Mouse (Mus musculus): ENCODE data around the gene Espn. TPM values are rescaled to one million over a fixed set of nuclear protein-coding genes. Genes with fewer than 3 reads are reported as not detected.

Gene Espn
- polyA plus RNA-seq, 1 experiment = 0.48 TPM

GRCm38 (mm10) chr4:152161601-152162000, 9.4 kb upstream of the Espn start:
- DNase-seq (ENCODE audit: low read depth) = no peak
- no peak for TF ChIP-seq POLR2A (IDR thresholded peaks at IDR 0.05; ENCODE audit: borderline replicate concordance, extremely low read depth, insufficient read depth, insufficient read length, poor library complexity, severe bottlenecking)
- TF ChIP-seq CTCF (IDR thresholded peaks at IDR 0.05; ENCODE audit: borderline replicate concordance, extremely low read depth, insufficient read depth, insufficient read length) = no peak

- no peak for TF ChIP-seq POLR2A (IDR thresholded peaks at IDR 0.05; ENCODE audit: borderline replicate concordance, extremely low read depth, insufficient read depth, insufficient read length, poor library complexity, severe bottlenecking)
- no peak for TF ChIP-seq CTCF (IDR thresholded peaks at IDR 0.05; ENCODE audit: borderline replicate concordance, extremely low read depth, insufficient read depth, insufficient read length)
- DNase-seq (ENCODE audit: low read depth) = no peak
These were observed 8.6 kb upstream of the Espn start for GRCm38 (mm10) chr4:152160748-152161147.

- no peak for DNase-seq (ENCODE audit: low read depth)
- TF ChIP-seq CTCF (IDR thresholded peaks at IDR 0.05; ENCODE audit: borderline replicate concordance, extremely low read depth, insufficient read depth, insufficient read length) (no peak), POLR2A (IDR thresholded peaks at IDR 0.05; ENCODE audit: borderline replicate concordance, extremely low read depth, insufficient read depth, insufficient read length, poor library complexity, severe bottlenecking) (no peak)
These were observed 7.1 kb upstream of the Espn start for GRCm38 (mm10) chr4:152159285-152159678.

GRCm38 (mm10) chr4:152158585-152159284, 6.6 kb upstream of the Espn start, which contains the start of gene Hes2:
Hes2 (plus strand) TSS chr4:152158867.
- DNase-seq (ENCODE audit: low read depth) = no peak
- no peak for TF ChIP-seq CTCF (IDR thresholded peaks at IDR 0.05; ENCODE audit: borderline replicate concordance, extremely low read depth, insufficient read depth, insufficient read length)
- no peak for TF ChIP-seq POLR2A (IDR thresholded peaks at IDR 0.05; ENCODE audit: borderline replicate concordance, extremely low read depth, insufficient read depth, insufficient read length, poor library complexity, severe bottlenecking)

- peak; percentile 50 for DNase-seq (ENCODE audit: low read depth)
- TF ChIP-seq POLR2A (IDR thresholded peaks at IDR 0.05; ENCODE audit: borderline replicate concordance, extremely low read depth, insufficient read depth, insufficient read length, poor library complexity, severe bottlenecking) (no peak), CTCF (IDR thresholded peaks at IDR 0.05; ENCODE audit: borderline replicate concordance, extremely low read depth, insufficient read depth, insufficient read length) (peak; percentile 74)
These were observed 5.8 kb upstream of the Espn start for GRCm38 (mm10) chr4:152157779-152158584.

- TF ChIP-seq POLR2A (IDR thresholded peaks at IDR 0.05; ENCODE audit: borderline replicate concordance, extremely low read depth, insufficient read depth, insufficient read length, poor library complexity, severe bottlenecking) = no peak
- TF ChIP-seq CTCF (IDR thresholded peaks at IDR 0.05; ENCODE audit: borderline replicate concordance, extremely low read depth, insufficient read depth, insufficient read length) = no peak
These were observed 2.8 kb upstream of the Espn start for GRCm38 (mm10) chr4:152155019-152155418.

GRCm38 (mm10) chr4:152153771-152154177, 1.6 kb upstream of the Espn start:
- TF ChIP-seq POLR2A (IDR thresholded peaks at IDR 0.05; ENCODE audit: borderline replicate concordance, extremely low read depth, insufficient read depth, insufficient read length, poor library complexity, severe bottlenecking) (no peak), CTCF (IDR thresholded peaks at IDR 0.05; ENCODE audit: borderline replicate concordance, extremely low read depth, insufficient read depth, insufficient read length) (peak; percentile 92)
- peak; percentile 72 for DNase-seq (ENCODE audit: low read depth)

More at GRCm38 (mm10) chr4:152155019-152155418, 2.8 kb upstream of the Espn start:
- no peak for DNase-seq (ENCODE audit: low read depth)

- no peak for DNase-seq (ENCODE audit: low read depth)
- no peak for TF ChIP-seq POLR2A (IDR thresholded peaks at IDR 0.05; ENCODE audit: borderline replicate concordance, extremely low read depth, insufficient read depth, insufficient read length, poor library complexity, severe bottlenecking)
- no peak for TF ChIP-seq CTCF (IDR thresholded peaks at IDR 0.05; ENCODE audit: borderline replicate concordance, extremely low read depth, insufficient read depth, insufficient read length)
These were observed 663 bp downstream of the Espn start for GRCm38 (mm10) chr4:152151451-152151965.

GRCm38 (mm10) chr4:152150546-152150945, 1.6 kb downstream of the Espn start:
- DNase-seq (ENCODE audit: low read depth) = no peak
- TF ChIP-seq CTCF (IDR thresholded peaks at IDR 0.05; ENCODE audit: borderline replicate concordance, extremely low read depth, insufficient read depth, insufficient read length) (no peak), POLR2A (IDR thresholded peaks at IDR 0.05; ENCODE audit: borderline replicate concordance, extremely low read depth, insufficient read depth, insufficient read length, poor library complexity, severe bottlenecking) (no peak)

- DNase-seq (ENCODE audit: low read depth) = no peak
- TF ChIP-seq CTCF (IDR thresholded peaks at IDR 0.05; ENCODE audit: borderline replicate concordance, extremely low read depth, insufficient read depth, insufficient read length) = no peak
- TF ChIP-seq POLR2A (IDR thresholded peaks at IDR 0.05; ENCODE audit: borderline replicate concordance, extremely low read depth, insufficient read depth, insufficient read length, poor library complexity, severe bottlenecking) = no peak
These were observed 5.9 kb downstream of the Espn start for GRCm38 (mm10) chr4:152146033-152146827.

- TF ChIP-seq CTCF (IDR thresholded peaks at IDR 0.05; ENCODE audit: borderline replicate concordance, extremely low read depth, insufficient read depth, insufficient read length) (no peak), POLR2A (IDR thresholded peaks at IDR 0.05; ENCODE audit: borderline replicate concordance, extremely low read depth, insufficient read depth, insufficient read length, poor library complexity, severe bottlenecking) (no peak)
- DNase-seq (ENCODE audit: low read depth) = no peak
These were observed 6.7 kb downstream of the Espn start for GRCm38 (mm10) chr4:152145473-152145872.

Data from brain, embryonic 14.5 days (tissue).